Mouse (Mus musculus) CH12.LX (cell line): ENCODE data around the gene Sdhaf1.

ENCODE experiments used
- CTCF ChIP-seq, 2 experiments: IDR thresholded peaks in 1 of 2; conservative IDR thresholded peaks in 1 of 2; 2 replicates each; pipeline ENCODE4 v1.5.1; 2011 to 2012; ENCODE audit warnings: low read depth in 2 of 2, low read length in 2 of 2, improper control_type of control experiment in 1 of 2, inconsistent platforms in 1 of 2, mild to moderate bottlenecking in 1 of 2, moderate library complexity in 1 of 2
- E2F4 ChIP-seq: IDR thresholded peaks from 2 replicates; pipeline ENCODE4 v1.6.1; 2011; ENCODE audit warnings: low read depth, low read length, improper control_type of control experiment; ENCODE audit not compliant: insufficient replicate concordance
- EP300 ChIP-seq: IDR thresholded peaks from 2 replicates; pipeline ENCODE4 v1.6.1; 2011; ENCODE audit warnings: low read length, improper control_type of control experiment
- JUN ChIP-seq: IDR thresholded peaks from 2 replicates; pipeline ENCODE4 v1.6.1; 2011; ENCODE audit warnings: low read depth, mild to moderate bottlenecking, low read length, improper control_type of control experiment, moderate library complexity; ENCODE audit not compliant: insufficient read depth
- NRF1 ChIP-seq: IDR thresholded peaks from 2 replicates; pipeline ENCODE4 v1.6.1; 2014; ENCODE audit warnings: low read depth, mild to moderate bottlenecking, inconsistent platforms, low read length, improper control_type of control experiment, moderate library complexity
- PAX5 ChIP-seq: IDR thresholded peaks from 2 replicates; pipeline ENCODE4 v1.6.1; 2012; ENCODE audit warnings: low read length, inconsistent platforms, mixed read lengths
- POLR2A ChIP-seq: IDR thresholded peaks from 2 replicates; pipeline ENCODE4 v1.6.1; 2011; ENCODE audit warnings: low read depth, mild to moderate bottlenecking, improper control_type of control experiment, low read length
- POLR2AphosphoS2 ChIP-seq: IDR thresholded peaks from 2 replicates; pipeline ENCODE4 v1.6.1; 2011; ENCODE audit warnings: low read depth, low read length, improper control_type of control experiment
- RAD21 ChIP-seq: IDR thresholded peaks from 2 replicates; pipeline ENCODE4 v1.6.1; 2011; ENCODE audit warnings: low read depth, mild to moderate bottlenecking, low read length, improper control_type of control experiment, moderate library complexity
- SIN3A ChIP-seq: IDR thresholded peaks from 2 replicates; pipeline ENCODE4 v1.6.1; 2012; ENCODE audit warnings: low read length, improper control_type of control experiment, inconsistent platforms
- TCF12 ChIP-seq: IDR thresholded peaks from 2 replicates; pipeline ENCODE4 v1.6.1; 2014; ENCODE audit warnings: low read depth, mild to moderate bottlenecking, inconsistent platforms, low read length, improper control_type of control experiment

DNA sequence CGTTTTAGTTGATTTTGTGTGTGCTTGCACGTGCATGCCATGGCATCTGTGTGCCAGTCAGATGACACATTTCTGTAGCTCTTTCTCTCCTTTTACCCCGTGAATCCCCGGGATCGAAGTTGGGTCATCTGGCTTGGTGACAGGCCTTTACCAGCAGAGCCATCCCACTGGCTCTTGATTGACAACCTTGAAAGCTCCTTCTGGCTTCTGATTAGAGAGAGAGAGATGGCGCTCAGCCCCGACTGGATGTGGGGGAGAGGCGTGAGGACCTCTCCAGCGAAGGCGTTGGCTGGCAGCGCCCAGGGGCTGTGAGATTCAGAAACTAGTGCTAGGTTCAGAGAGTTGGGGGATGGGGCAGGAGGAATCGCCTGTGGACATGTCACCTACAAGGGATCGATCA is 29.9 kb downstream of the Sdhaf1 start:
- TF ChIP-seq POLR2A (no peak), NRF1 (no peak), RAD21 (no peak), CTCF (conservative IDR thresholded peaks at IDR 0.05 in 1 of 2, IDR thresholded peaks at IDR 0.05 in 1 of 2; ENCODE audit: low read depth in 2 of 2, low read length in 2 of 2) (no peak), PAX5 (no peak), EP300 (no peak), JUN (no peak), E2F4 (no peak), SIN3A (no peak), POLR2AphosphoS2 (no peak), TCF12 (no peak)
